Mouse (Mus musculus) cerebellum, adult (tissue): ENCODE measurements around the gene Wdr5.
"Not testable (repeated sequence)": the region's sequence is repeated elsewhere in the genome, so short reads cannot be mapped to it uniquely, and the experiment has no call there.

ENCODE experiments used
- ATAC-seq: cut with Nextera tagmentation; 2 replicates; pipeline ENCODE4 v1.9.2; 2017; ENCODE audit warnings: mild to moderate bottlenecking, moderate library complexity, mixed read lengths; ENCODE audit not compliant: insufficient number of reproducible peaks, low FRiP score, low TSS enrichment

Gene Wdr5

DNA sequence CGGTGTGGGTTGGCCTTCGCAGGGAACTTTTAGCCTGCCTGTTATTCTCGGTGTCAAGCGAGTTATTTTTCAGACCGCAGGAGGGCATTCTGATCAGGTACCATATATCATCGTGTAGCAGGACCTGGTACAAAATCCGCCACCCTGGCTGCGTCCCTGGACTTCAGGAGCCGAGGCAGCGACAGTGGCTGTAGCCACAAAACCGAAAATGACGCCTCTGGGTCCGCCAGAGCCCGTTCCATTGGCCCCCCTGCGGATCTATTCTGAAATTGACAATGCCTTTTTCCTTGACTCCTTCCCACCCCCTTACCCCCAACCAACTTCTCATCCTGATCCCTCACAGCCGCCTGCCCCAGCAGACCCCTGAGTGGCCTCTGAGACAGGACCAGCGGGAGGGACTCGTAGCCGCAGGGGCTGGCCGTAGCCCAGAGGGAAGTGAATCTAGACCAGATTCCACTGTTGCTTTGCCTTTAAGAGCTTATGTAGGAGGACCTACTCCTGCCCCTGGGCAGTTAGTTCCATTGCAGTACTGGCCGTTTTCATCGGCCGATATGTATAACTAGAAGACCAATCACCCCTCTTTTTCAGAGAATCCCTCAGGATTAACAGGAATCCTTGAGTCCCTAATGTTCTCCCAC, 18.4 kb upstream of the Wdr5 start:
- no peak; the same call in 1 of the 2 replicates for ATAC-seq

GRCm38 (mm10) chr2:27504113-27504885, 10.7 kb upstream of the Wdr5 start:
- ATAC-seq, result no peak

DNA sequence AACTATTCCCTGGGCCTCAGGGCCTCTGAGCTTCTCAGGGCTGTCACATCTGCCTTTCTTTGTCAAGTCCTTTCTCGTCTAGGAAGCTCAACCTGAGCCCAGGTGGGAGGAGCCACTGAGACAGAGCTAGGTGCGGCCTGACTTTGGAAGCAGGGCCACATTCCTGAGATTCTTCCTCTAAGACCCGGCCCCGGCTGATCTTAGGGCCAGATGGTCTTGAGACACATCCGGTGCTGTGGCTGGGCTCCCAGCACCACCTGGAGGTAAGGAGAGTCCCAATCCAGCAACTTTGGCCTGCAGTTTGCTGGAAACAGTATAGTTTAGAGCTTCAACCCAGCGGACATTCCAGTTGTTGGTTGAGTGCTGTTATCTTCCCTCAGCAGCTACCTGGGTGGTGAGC, 9.4 kb upstream of the Wdr5 start:
- ATAC-seq, result no peak

DNA sequence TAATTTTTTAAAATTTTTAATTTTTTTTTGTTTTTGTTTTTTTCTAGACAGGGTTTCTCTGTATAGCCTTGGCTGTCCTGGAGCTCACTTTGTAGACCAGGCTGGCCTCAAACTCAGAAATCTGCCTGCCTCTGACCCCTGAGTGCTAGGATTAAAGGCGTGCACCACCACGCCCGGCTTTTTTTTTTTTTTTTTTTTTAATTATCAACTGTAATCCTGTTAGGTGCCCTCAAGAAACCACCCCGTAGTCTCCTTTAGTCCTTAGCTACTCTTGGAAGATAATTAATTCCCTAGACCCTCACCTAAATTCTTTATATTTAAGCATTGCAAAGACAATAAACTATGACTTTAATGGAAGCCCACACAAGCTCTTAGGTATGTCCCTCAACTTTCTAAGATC, 8.3 kb upstream of the Wdr5 start:
- ATAC-seq, result not testable (repeated sequence)

DNA sequence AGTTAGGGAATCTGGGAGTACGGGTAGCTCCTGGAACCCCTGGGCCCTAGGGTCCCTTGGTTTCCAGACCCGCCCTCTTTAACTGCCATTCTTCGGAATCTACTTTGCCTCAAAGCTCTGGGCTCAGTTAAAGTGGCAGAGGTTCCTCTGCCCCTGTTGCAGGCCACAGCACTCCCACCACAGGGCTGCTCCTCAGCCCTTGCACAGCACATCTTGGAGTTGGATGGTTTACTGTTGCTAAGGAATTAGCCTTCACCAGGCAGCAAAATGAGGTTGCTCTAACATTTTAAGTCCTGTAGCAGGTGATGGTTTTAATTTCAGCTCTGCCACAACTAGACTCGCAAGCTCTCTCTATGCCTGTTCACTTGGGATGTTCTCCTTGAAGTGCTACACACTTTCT, 7.4 kb upstream of the Wdr5 start, which contains the start of gene Brd3:
Brd3 (minus strand) TSS at position 101 of the 400 bp plus-strand sequence.
- no peak for ATAC-seq

- no peak for ATAC-seq
Measured at GRCm38 (mm10) chr2:27510706-27511105, 4.3 kb upstream of the Wdr5 start.

- ATAC-seq, result no peak
Measured at GRCm38 (mm10) chr2:27512909-27513308, 2.0 kb upstream of the Wdr5 start.

DNA sequence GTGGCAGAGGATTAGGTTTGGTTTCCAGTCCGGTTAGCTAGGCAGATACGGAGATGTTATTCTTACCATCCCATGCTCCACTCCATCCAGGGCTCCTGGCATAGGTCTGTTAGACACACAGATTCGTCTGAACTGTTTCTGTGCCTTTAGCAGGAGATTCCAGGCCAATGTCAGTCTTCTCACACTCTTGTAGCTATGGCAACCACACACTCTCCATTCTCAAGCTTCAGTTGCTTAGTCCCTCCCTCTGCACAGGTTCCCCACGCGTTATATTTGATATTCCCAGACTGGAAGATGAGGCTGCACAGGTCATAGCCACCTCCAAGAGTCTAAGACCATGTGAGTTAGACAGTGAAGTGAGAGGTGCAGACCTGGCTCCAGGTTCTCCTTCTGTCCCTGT, 1.1 kb upstream of the Wdr5 start:
- ATAC-seq, result no peak

GRCm38 (mm10) chr2:27515341-27516166, 597 bp downstream of the Wdr5 start:
- ATAC-seq, result peak; percentile 11; the same call in 1 of the 2 replicates

DNA sequence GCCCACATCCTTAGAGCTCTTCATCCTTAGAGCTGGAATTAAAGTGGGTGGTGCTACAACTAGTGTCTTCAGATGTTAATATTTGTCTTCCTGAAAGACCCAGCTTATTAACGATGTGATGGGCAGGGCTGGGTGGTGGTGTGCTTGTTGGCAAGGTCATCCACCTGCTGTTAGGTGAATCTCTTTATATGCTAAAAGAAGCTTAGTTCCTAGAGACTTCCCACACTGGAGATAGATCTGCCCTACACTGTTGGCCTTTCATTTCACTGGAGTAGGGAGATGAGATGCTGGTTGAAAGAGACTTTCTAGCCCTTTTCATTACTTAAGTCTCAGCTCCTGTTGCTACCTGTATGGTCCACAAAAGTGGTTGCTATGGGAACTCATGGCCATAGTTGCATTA, 1.3 kb downstream of the Wdr5 start:
- no peak for ATAC-seq

DNA sequence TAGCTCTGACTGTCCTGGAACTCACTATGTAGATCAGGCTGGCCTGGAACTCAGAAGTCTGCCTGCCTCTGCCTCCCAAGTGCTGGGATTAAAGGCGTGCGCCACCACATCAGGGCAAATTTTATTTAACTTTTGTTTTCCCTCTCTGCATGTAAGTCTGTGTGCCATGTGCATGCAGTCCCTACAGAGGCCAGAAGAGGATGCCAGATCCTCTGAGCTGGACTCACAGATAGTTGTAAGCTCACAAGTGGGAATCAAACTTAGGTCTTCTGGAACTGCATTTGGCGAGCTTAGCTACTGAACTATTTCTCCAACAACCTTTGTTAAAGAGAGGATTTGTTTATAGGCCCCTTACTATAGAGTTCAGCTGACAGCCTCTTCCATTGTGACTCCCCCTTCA, 3.3 kb downstream of the Wdr5 start:
- ATAC-seq, result no peak

DNA sequence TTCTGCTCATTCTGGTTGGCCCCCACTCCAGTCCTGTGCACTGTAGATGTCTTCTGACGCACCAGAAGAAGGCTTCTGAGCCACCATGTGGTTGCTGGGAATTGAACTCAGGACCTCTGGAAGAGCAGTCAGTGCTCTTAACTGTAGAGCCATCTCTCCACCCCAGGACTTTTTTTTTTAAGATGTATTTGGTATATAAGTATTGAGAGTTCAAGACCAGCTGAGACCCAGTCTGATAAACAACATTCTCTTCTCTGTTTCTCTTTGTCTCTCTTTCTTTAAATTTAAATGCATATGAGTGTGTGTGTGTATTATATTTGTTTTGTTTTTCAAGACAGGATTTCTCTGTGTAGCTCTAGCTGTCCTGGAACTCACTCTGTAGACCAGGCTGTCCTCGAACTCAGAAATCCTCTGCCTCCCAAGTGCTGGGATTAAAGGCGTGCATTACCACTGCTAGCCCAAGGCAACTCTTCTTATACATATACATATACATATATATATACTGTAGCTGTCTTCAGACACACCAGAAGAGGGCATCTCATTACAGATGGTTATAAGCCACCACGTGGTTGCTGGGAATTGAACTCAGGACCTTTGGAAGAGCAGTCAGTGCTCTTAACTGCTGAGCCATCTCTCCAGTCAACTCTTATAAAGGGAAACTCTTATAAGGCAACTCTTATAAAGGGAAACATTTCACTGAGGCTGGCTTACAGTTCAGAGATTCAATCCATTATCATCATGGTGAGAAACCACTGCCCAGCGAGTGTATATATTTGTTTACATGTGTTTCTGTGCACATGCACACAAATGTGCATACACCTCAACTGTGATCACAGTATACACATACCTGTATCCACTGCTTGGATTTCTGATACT, 23.7 kb downstream of the Wdr5 start:
- ATAC-seq, result not testable (repeated sequence)

GRCm38 (mm10) chr2:27539336-27539735, 24.4 kb downstream of the Wdr5 start:
- ATAC-seq, result no peak

GRCm38 (mm10) chr2:27539772-27540514, 25.0 kb downstream of the Wdr5 start:
- ATAC-seq, result peak; percentile 97

DNA sequence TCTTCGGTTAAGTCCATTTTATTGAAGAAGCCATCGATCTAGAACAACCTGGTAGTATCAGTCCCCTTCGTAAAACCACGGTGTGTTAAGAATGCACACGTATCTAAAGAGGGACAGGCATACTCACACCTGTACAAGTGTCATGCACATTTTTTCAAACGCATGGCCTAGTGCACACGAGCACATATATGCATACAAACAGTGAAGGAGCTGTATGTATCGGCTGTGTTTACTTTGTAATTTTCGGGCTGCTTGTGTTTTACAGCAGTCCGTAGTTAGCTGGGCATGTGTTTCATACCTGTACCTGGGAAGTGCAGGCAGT, 25.5 kb downstream of the Wdr5 start:
- ATAC-seq, result no peak; the same call in 1 of the 2 replicates

DNA sequence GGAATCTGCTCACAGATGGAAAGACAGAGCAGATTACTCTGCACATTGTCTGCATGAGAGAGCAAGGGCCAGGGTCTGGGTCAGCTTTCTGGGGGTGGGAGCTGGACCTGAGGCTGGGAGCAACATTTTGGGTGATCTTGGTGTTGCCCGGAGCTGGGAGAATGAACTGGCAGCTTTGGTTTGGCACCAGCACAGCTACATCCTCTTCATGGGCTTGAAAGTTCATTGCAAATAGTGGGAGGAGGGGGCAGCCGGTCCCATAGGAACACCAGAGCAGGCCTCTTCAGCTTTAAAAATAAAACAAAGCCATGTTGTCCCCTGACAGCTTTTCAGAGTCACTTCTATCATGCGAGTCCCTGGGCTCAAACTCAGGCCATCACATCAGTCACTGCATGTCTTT, 26.3 kb downstream of the Wdr5 start:
- no peak for ATAC-seq

DNA sequence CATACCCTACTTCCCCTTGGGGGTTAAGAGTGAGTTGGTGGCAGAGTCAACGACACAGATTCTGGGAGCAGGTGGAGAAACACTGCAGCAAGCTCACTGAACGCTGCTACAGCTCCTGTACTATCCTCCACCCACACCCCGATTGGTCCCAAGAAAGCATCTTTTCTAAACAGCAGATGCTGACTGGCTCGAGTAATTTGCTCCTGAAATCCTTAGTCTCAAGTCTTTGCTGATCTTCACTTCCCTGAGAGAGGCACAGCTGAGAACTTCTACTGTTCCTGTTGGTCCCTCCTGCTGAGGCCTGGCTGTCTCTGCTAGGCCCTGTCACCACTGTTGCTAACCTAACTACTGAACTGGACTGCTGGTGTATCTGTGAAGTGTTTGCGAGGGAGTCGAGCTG, 29.7 kb downstream of the Wdr5 start:
- ATAC-seq, result no peak

- not testable (repeated sequence) for ATAC-seq
Measured at GRCm38 (mm10) chr2:27545517-27545916, 30.6 kb downstream of the Wdr5 start.

DNA sequence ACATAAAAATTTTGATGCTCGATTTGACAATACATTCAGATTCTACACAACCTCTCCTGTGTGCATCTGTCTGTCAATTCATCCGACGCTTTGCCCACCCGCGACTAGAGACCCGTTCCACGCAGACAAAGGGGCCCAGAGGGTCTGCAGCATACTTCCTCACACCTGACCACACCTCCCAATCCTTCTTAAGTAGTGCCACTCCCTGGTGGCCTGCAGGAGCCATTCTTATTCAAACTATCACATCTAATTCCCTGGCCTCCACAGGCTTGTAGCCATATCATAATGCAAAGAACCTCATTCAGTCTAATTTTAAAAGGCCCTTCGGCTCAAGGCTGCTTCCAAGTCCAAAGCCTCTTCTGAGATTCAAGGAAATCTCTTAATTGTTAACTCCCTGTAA, 31.1 kb downstream of the Wdr5 start:
- not testable (repeated sequence) for ATAC-seq

DNA sequence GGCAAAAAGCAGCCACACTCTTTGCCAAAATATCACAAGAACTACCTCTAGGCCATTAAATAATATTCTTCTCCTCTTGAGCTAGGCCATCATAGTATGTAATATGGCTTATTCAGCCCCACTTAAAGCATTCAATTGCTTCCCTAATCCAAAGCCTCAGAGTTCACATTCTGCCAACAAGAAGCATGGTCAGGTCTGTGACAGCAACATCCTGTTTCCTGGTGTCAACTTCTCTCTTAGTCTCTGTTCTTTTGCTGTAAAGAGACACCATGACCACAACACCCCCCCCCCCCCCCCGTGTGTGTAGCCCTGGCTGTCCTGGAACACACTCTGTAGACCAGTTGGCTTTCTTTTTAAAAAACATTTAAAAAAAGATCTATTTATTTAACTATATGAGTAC, 32.4 kb downstream of the Wdr5 start:
- ATAC-seq, result no peak
